Mouse (Mus musculus) hindbrain, postnatal 0 days (tissue): ENCODE results near the gene Sez6. TPM values are rescaled to one million over a fixed set of nuclear protein-coding genes. Genes with fewer than 3 reads are reported as not detected.

Experiments
- ATAC-seq: fragments of 200-750 bp; cut with Nextera tagmentation; 2 replicates; pipeline ENCODE4 v1.8.0; 2017; ENCODE audit warnings: mild to moderate bottlenecking, moderate TSS enrichment, moderate library complexity
- DNase-seq: peaks from one replicate; pipeline ENCODE4 v3.0.0-alpha.2; 2015; ENCODE audit warnings: low spot score
- H3K27ac ChIP-seq: fragments of 300-500 bp; sonication (generic); 2 replicates; pipeline ENCODE4 v1.5.1; 2014; ENCODE audit warnings: mild to moderate bottlenecking
- H3K27me3 ChIP-seq: fragments of 300-500 bp; sonication (generic); 2 replicates; pipeline ENCODE4 v1.6.1; 2014; ENCODE audit warnings: low read length, mixed read lengths; ENCODE audit not compliant: insufficient read depth
- H3K36me3 ChIP-seq: fragments of 300-500 bp; sonication (generic); 2 replicates; pipeline ENCODE4 v1.6.1; 2014; ENCODE audit warnings: low read length, mixed read lengths; ENCODE audit not compliant: insufficient read depth
- H3K4me1 ChIP-seq: fragments of 300-500 bp; sonication (generic); 2 replicates; pipeline ENCODE4 v1.6.1; 2014; ENCODE audit warnings: antibody characterized with exemption, low read length, mixed read lengths; ENCODE audit not compliant: insufficient read depth
- H3K4me2 ChIP-seq: fragments of 300-500 bp; sonication (generic); 2 replicates; pipeline ENCODE4 v1.6.1; 2014; ENCODE audit warnings: low read depth, mild to moderate bottlenecking, low read length, moderate library complexity, mixed read lengths
- H3K4me3 ChIP-seq: fragments of 300-500 bp; sonication (generic); 2 replicates; pipeline ENCODE4 v1.5.1; 2014; ENCODE audit warnings: low read length
- H3K9ac ChIP-seq: fragments of 300-500 bp; sonication (generic); replicated peaks from 2 replicates; pipeline ENCODE4 v1.6.1; 2014; ENCODE audit warnings: mild to moderate bottlenecking, low read length, moderate library complexity, mixed read lengths
- H3K9me3 ChIP-seq: fragments of 300-500 bp; sonication (generic); 2 replicates; pipeline ENCODE4 v1.6.1; 2016; ENCODE audit warnings: low read length, mixed read lengths
- CTCF ChIP-seq: IDR thresholded peaks from 2 replicates; pipeline ENCODE4 v1.5.1; 2016; ENCODE audit warnings: antibody characterized with exemption, control low read depth, low read depth
- WGBS: fragments of 180-500 bp; shearing (Covaris S2); extraction: QIAGEN DNeasy Blood & Tissue Kit; methylation state at CpG from one replicate; pipeline ENCODE4 v1.1.7; 2014; 5-methylcytosine and 5-hydroxymethylcytosine counted together
- polyA plus RNA-seq: library from polyadenylated mRNA; unstranded; fragments of >200 nt; fragmentation: Nextera tagmentation; extraction: Ambion mirVana; gene quantifications from 2 replicates; pipeline ENCODE4 v1.2.1, GENCODE M21; 2015
- total RNA-seq: library from RNA; depleted of rRNA; stranded (reverse); fragments of >200 nt; gene quantifications from 2 replicates; pipeline ENCODE4 v1.2.3, GENCODE M21; 2014; rRNA removed

The Sez6 gene
- total RNA-seq (175 and 177 TPM in 2 replicates), polyA plus RNA-seq (113 and 127 TPM in 2 replicates)

- Histone ChIP-seq H3K27me3 (no peaks in the 10 kb centered on the region), H3K9me3 (no peaks in the 10 kb centered on the region), H3K9ac (peak within 1 kb of the TSS; percentile 83), H3K4me2 (peak within 1 kb of the TSS; percentile 69), H3K4me1 (peaks cover 32% of the 10 kb centered on the region), H3K36me3 (no peaks in the 10 kb centered on the region), H3K4me3 (peak within 1 kb of the TSS; percentile 70), H3K27ac (peak within 1 kb of the TSS; percentile 89)
- TF ChIP-seq CTCF: no peak
- under 1% methylated on average over 62 of the region's 94 CpGs for WGBS
- DNase-seq (peak; percentile 92), ATAC-seq (peak; percentile 75)
Measured at GRCm38 (mm10) chr11:77930751-77931540, at the start of gene Sez6. Gene Sez6, plus strand, starts transcription at chr11:77930800.

GRCm38 (mm10) chr11:77884524-77885245, 45.9 kb upstream of the Sez6 start:
- no peak for TF ChIP-seq CTCF
- Histone ChIP-seq H3K9me3 (no peaks in the 10 kb centered on the region), H3K36me3 (no peaks in the 10 kb centered on the region), H3K4me3 (no peak overlapping the region), H3K27me3 (no peaks in the 10 kb centered on the region), H3K27ac (no peak overlapping the region; the same call in 1 of the 2 replicates), H3K9ac (no peak overlapping the region), H3K4me2 (no peak overlapping the region), H3K4me1 (peaks cover 19% of the 10 kb centered on the region; the same call in 1 of the 2 replicates)
- ATAC-seq (no peak), DNase-seq (no peak)
- WGBS: 26% methylated on average over 10 of the region's 10 CpGs

GRCm38 (mm10) chr11:77885246-77885575, 45.4 kb upstream of the Sez6 start:
- H3K4me3 ChIP-seq: no peak overlapping the region
- H3K27me3 ChIP-seq: no peaks in the 10 kb centered on the region
- no peak for TF ChIP-seq CTCF
- H3K4me2 ChIP-seq: no peak overlapping the region
- H3K9ac ChIP-seq: no peak overlapping the region
- no peak overlapping the region; the same call in 1 of the 2 replicates for H3K27ac ChIP-seq
- 22% methylated on average over 8 of the region's 8 CpGs for whole genome bisulfite sequencing
- ATAC-seq (peak; percentile 38; the same call in 1 of the 2 replicates), DNase-seq (peak; percentile 40)
- peaks cover 19% of the 10 kb centered on the region; the same call in 1 of the 2 replicates for H3K4me1 ChIP-seq
- no peaks in the 10 kb centered on the region for H3K36me3 ChIP-seq
- H3K9me3 ChIP-seq: no peaks in the 10 kb centered on the region

- Histone ChIP-seq H3K27me3 (no peaks in the 10 kb centered on the region), H3K27ac (peak overlapping the region; percentile 18; the same call in 1 of the 2 replicates), H3K36me3 (no peaks in the 10 kb centered on the region), H3K4me1 (peaks cover 21% of the 10 kb centered on the region; the same call in 1 of the 2 replicates), H3K9ac (no peak overlapping the region), H3K4me3 (no peak overlapping the region), H3K9me3 (no peaks in the 10 kb centered on the region), H3K4me2 (no peak overlapping the region)
- no peak for TF ChIP-seq CTCF
- peak; percentile 64 for DNase-seq
- peak; percentile 55; the same call in 1 of the 2 replicates for ATAC-seq
- 18% methylated on average over 17 of the region's 17 CpGs for WGBS
Measured at GRCm38 (mm10) chr11:77887373-77887960, 43.1 kb upstream of the Sez6 start.

- Histone ChIP-seq H3K27me3 (no peaks in the 10 kb centered on the region), H3K36me3 (no peaks in the 10 kb centered on the region), H3K4me2 (no peak overlapping the region), H3K9me3 (no peaks in the 10 kb centered on the region), H3K9ac (no peak overlapping the region), H3K4me3 (no peak overlapping the region), H3K4me1 (peaks cover 35% of the 10 kb centered on the region), H3K27ac (no peak overlapping the region)
- DNase-seq (no peak), ATAC-seq (no peak)
- no peak for TF ChIP-seq CTCF
- 90% methylated on average over 5 of the region's 5 CpGs for WGBS
Measured at GRCm38 (mm10) chr11:77888846-77889245, 41.8 kb upstream of the Sez6 start.

- no peaks in the 10 kb centered on the region for H3K9me3 ChIP-seq
- no peaks in the 10 kb centered on the region for H3K27me3 ChIP-seq
- H3K27ac ChIP-seq: no peak overlapping the region
- no peak for TF ChIP-seq CTCF
- peaks cover 41% of the 10 kb centered on the region for H3K4me1 ChIP-seq
- ATAC-seq (no peak), DNase-seq (no peak)
- no peak overlapping the region for H3K4me2 ChIP-seq
- H3K36me3 ChIP-seq: no peaks in the 10 kb centered on the region
- no peak overlapping the region for H3K4me3 ChIP-seq
- H3K9ac ChIP-seq: no peak overlapping the region
- 24% methylated on average over 1 of the region's 2 CpGs for WGBS
Measured at GRCm38 (mm10) chr11:77889484-77889883, 41.1 kb upstream of the Sez6 start.
